Mouse (Mus musculus): ENCODE data around the gene Acaa1a. TPM values are rescaled to one million over a fixed set of nuclear protein-coding genes. Genes with fewer than 3 reads are reported as not detected.

The Acaa1a gene
- polyA plus RNA-seq, 1 experiment from 2014 or later, result 89.4 TPM

DNA sequence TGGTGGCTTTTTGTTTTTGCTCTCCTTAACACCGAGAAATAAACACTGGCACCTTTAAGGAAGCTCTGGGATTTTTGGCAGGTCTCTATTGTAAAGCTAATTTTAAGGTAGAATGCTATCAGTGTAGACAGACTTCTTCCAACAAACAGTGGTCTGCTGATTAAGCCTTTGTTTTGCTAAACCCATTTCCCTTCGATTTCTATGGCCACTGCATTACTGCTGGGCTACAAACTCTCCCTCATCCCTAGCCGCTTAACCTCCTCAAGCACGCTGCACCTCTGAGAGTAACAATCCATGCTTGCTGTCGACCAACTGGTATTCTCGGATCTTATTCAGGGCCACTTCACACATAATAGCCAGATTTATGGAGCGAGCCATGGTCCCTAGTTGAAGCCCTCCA lies 18.5 kb upstream of the Acaa1a start:
- H3K36me3 ChIP-seq (ENCODE audit: control insufficient read depth, insufficient read depth, low read length), result no peaks in the 10 kb centered on the region
- H3K27ac ChIP-seq (ENCODE audit: low read depth), result no peak overlapping the region
- WGBS, result 9% methylated on average over 7 of the region's 7 CpGs

DNA sequence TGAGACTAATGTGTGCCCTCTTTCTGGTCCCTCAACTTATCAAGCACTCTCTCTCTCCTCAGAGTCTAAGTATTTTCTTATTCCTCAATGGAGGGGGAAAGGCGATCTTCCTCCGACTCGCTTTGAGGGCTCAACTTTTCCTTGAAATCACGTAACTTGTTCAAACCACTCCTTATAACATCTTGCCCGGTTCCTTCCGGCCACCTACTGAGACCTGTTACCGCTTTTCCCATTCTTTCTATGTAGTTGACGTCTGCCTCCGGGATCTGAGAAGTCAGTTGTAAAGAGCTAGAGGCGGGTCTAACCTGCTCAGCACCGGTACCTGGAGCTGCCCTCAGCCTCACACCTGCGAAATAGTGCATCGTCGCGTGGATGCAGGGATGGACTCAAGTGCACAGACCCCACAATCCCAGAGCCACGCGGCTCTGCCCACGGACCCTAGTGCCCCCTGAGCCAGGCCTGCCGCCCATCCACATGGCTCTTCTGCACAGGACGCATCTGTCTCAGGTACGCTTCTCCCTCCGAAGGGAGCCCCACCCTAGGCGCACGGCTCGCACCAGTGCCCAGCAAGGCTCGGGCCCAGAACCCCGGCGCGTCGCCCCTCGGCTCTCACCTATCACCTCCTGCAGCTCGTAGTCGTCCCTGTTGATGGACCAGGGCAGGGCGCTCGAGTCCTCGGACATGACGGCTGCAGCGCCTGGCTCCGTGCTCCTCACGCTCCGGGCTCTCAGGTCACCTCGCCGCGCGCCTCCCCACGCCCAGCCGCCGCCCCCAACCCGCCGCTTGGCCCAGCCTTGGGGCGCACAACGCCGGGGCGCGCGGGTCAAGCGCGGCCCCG lies 17.9 kb upstream of the Acaa1a start:
- peak; percentile 32 for ATAC-seq (replicated peaks; ENCODE audit: low FRiP score, low TSS enrichment, low read depth)
- under 1% methylated on average over 53 of the region's 59 CpGs for WGBS
- no peaks in the 10 kb centered on the region for H3K27me3 ChIP-seq (replicated peaks; ENCODE audit: control insufficient read depth, insufficient read depth, low read length)
- peak overlapping the region; percentile 76 for H3K9ac ChIP-seq (ENCODE audit: low read length)
- H3K36me3 ChIP-seq (ENCODE audit: control insufficient read depth, insufficient read depth, low read length), result no peaks in the 10 kb centered on the region
- peak overlapping the region; percentile 86 for H3K4me3 ChIP-seq (ENCODE audit: low read depth, low read length)
- H3K4me2 ChIP-seq (ENCODE audit: low read length), result peak overlapping the region; percentile 95
- H3K9me3 ChIP-seq (ENCODE audit: control insufficient read depth, low read length), result no peaks in the 10 kb centered on the region
- H3K27ac ChIP-seq (ENCODE audit: low read depth), result peak overlapping the region; percentile 92
- DNase-seq (ENCODE audit: low spot score), result no peak
- peaks cover 10% of the 10 kb centered on the region for H3K4me1 ChIP-seq (replicated peaks; ENCODE audit: control insufficient read depth, insufficient read depth, low read length)

More for the DNA sequence above, 18.5 kb upstream of the Acaa1a start:
- DNase-seq (ENCODE audit: low spot score), result no peak
- peak overlapping the region; percentile 95 for H3K4me2 ChIP-seq (ENCODE audit: low read length)
- H3K9ac ChIP-seq (ENCODE audit: low read length), result peak overlapping the region; percentile 76
- peaks cover 10% of the 10 kb centered on the region for H3K4me1 ChIP-seq (replicated peaks; ENCODE audit: control insufficient read depth, insufficient read depth, low read length)
- H3K27me3 ChIP-seq (replicated peaks; ENCODE audit: control insufficient read depth, insufficient read depth, low read length), result no peaks in the 10 kb centered on the region
- peak overlapping the region; percentile 86 for H3K4me3 ChIP-seq (ENCODE audit: low read depth, low read length)
- no peak for ATAC-seq (replicated peaks; ENCODE audit: low FRiP score, low TSS enrichment, low read depth)
- H3K9me3 ChIP-seq (ENCODE audit: control insufficient read depth, low read length), result no peaks in the 10 kb centered on the region

DNA sequence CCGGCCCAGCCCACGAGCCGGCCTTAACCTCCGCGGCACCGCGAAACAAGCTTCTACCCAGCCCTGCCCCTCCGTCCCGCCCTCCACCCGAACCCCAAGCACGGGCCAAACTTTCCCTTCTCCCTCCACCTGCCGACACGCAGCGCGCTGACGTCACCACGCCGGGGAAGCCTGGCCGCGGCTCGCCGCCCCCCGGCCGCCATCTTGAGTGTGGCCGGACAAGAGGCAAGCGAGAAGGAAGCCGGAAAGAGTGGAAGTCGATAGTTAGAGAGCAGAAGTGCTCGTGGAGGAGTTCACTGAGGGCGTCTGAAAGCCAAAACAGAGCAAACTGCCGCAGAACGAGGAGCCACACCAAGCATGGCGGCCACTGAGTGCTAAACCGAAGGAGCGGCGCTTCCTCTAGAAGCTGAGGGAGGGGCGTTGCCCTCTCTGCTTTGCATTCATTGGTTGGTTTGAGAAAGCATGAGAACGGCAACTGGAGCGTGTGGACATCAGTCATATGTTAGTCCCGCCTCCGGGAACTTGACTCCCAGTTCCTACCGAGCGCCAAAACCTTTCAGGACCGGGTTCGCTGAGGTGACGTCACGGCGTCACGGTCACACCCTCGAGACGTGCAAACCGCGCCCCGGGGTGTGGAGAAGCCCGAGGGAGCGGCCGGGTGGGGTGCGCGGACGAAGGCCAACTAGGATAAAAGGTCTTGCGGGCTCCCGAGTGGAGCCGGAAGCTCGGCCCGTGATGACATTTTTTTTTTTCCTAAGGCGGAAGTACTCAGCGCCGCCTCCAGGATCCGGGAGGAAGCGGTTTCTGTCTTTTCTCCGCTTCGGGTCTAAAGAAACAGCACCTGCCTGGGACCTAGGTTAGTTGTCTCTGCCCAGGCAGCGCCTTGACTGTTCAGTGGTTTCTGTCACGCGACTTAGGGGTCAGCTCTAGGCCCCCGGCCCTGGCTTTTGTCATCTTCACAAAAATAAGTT lies 16.9 kb upstream of the Acaa1a start, which contains the start of gene Oxsr1:
Gene Oxsr1, minus strand, starts transcription at position 139 of the 971 bp plus-strand sequence.
- no peaks in the 10 kb centered on the region for H3K9me3 ChIP-seq (ENCODE audit: control insufficient read depth, low read length)
- DNase-seq (ENCODE audit: low spot score), result peak; percentile 99
- H3K4me2 ChIP-seq (ENCODE audit: low read length), result peak within 1 kb of the TSS; percentile 95
- H3K27me3 ChIP-seq (replicated peaks; ENCODE audit: control insufficient read depth, insufficient read depth, low read length), result no peaks in the 10 kb centered on the region
- no peaks in the 10 kb centered on the region for H3K36me3 ChIP-seq (ENCODE audit: control insufficient read depth, insufficient read depth, low read length)
- peak within 1 kb of the TSS; percentile 92 for H3K27ac ChIP-seq (ENCODE audit: low read depth)
- H3K4me3 ChIP-seq (ENCODE audit: low read depth, low read length), result peak within 1 kb of the TSS; percentile 86
- peaks cover 10% of the 10 kb centered on the region for H3K4me1 ChIP-seq (replicated peaks; ENCODE audit: control insufficient read depth, insufficient read depth, low read length)
- peak; percentile 98 for ATAC-seq (replicated peaks; ENCODE audit: low FRiP score, low TSS enrichment, low read depth)
- WGBS, result under 1% methylated on average over 76 of the region's 76 CpGs
- peak within 1 kb of the TSS; percentile 76 for H3K9ac ChIP-seq (ENCODE audit: low read length)

DNA sequence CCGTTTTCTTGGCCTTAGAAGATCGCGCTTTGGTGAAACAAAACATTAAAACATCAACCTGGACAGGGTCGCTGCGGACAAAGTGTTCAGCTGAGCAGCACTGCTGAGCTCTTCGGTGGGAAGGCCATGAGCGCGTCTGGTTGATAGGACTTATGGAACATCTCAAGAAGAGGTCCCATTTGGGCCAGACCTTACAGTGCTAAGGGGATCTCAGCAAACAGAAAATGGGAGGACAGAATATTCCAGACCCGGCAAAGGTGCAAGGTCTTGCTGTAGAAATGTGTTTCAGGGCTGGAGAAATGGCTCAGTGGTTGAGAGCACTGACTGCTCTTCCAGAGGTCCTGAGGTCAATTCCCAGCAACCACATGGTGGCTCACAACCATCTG lies 16.2 kb upstream of the Acaa1a start:
- DNase-seq (ENCODE audit: low spot score) (no peak), ATAC-seq (replicated peaks; ENCODE audit: low FRiP score, low TSS enrichment, low read depth) (peak; percentile 20)
- Histone ChIP-seq H3K4me2 (ENCODE audit: low read length) (peak overlapping the region; percentile 95), H3K9me3 (ENCODE audit: control insufficient read depth, low read length) (no peaks in the 10 kb centered on the region), H3K9ac (ENCODE audit: low read length) (peak overlapping the region; percentile 76), H3K27me3 (replicated peaks; ENCODE audit: control insufficient read depth, insufficient read depth, low read length) (no peaks in the 10 kb centered on the region), H3K27ac (ENCODE audit: low read depth) (peak overlapping the region; percentile 92), H3K36me3 (ENCODE audit: control insufficient read depth, insufficient read depth, low read length) (no peaks in the 10 kb centered on the region), H3K4me3 (ENCODE audit: low read depth, low read length) (peak overlapping the region; percentile 86), H3K4me1 (replicated peaks; ENCODE audit: control insufficient read depth, insufficient read depth, low read length) (peaks cover 10% of the 10 kb centered on the region)
- WGBS, result 6% methylated on average over 9 of the region's 9 CpGs

DNA sequence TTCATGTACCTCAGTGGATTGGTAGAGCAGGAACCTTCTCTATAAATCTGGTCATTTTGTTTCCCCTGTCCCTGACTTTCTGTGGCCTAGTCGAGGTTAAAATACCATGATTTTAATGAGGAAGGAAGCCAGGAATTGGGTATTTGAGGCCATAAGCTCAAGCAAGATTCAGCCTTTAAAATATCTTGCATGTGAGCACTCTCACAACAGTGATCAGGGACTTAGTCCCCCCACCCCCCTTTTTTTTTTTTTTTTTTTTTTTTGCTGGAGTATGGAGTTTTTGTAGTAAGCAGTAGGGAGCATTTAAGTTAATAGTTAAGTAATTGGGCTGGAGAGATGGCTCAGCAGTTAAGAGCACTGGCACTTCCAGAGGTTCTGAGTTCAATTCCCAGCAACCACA lies 15.3 kb upstream of the Acaa1a start:
- Histone ChIP-seq H3K27me3 (replicated peaks; ENCODE audit: control insufficient read depth, insufficient read depth, low read length) (no peaks in the 10 kb centered on the region), H3K4me1 (replicated peaks; ENCODE audit: control insufficient read depth, insufficient read depth, low read length) (peaks cover 10% of the 10 kb centered on the region), H3K9ac (ENCODE audit: low read length) (no peak overlapping the region), H3K4me2 (ENCODE audit: low read length) (no peak overlapping the region), H3K27ac (ENCODE audit: low read depth) (no peak overlapping the region), H3K9me3 (ENCODE audit: control insufficient read depth, low read length) (no peaks in the 10 kb centered on the region), H3K4me3 (ENCODE audit: low read depth, low read length) (no peak overlapping the region), H3K36me3 (ENCODE audit: control insufficient read depth, insufficient read depth, low read length) (no peaks in the 10 kb centered on the region)
- WGBS, result 62% methylated on average over 1 of the region's 1 CpGs
- ATAC-seq (replicated peaks; ENCODE audit: low FRiP score, low TSS enrichment, low read depth), result no peak
- DNase-seq (ENCODE audit: low spot score), result no peak

DNA sequence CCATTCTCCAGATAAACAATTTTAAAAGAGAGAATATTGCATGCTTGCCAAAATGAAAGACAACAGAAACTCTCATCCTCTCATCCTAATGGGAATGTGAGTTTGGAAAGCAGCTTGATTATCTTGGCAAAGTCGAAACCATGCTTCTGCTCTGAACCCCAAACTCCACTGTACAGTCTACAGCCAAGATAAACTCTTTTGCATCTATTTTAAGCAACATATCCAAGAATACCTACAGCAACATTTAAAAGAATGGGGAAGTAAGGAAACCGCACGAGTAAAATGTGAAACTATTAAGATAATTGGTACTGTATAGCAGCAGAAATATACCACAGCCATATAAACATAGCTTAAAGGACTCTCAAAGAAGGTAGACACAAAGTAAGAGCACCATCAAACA lies 11.0 kb upstream of the Acaa1a start:
- ATAC-seq (replicated peaks; ENCODE audit: low FRiP score, low TSS enrichment, low read depth) (no peak), DNase-seq (ENCODE audit: low spot score) (no peak)
- Histone ChIP-seq H3K4me2 (ENCODE audit: low read length) (no peak overlapping the region), H3K36me3 (ENCODE audit: control insufficient read depth, insufficient read depth, low read length) (no peaks in the 10 kb centered on the region), H3K9ac (ENCODE audit: low read length) (no peak overlapping the region), H3K4me3 (ENCODE audit: low read depth, low read length) (no peak overlapping the region), H3K27ac (ENCODE audit: low read depth) (no peak overlapping the region), H3K27me3 (replicated peaks; ENCODE audit: control insufficient read depth, insufficient read depth, low read length) (no peaks in the 10 kb centered on the region), H3K9me3 (ENCODE audit: control insufficient read depth, low read length) (no peaks in the 10 kb centered on the region), H3K4me1 (replicated peaks; ENCODE audit: control insufficient read depth, insufficient read depth, low read length) (0 out of 2 replicates have a peak, but pooled peaks cover under 1% of the 10 kb centered on the region)
- 88% methylated on average over 3 of the region's 3 CpGs for whole genome bisulfite sequencing

DNA sequence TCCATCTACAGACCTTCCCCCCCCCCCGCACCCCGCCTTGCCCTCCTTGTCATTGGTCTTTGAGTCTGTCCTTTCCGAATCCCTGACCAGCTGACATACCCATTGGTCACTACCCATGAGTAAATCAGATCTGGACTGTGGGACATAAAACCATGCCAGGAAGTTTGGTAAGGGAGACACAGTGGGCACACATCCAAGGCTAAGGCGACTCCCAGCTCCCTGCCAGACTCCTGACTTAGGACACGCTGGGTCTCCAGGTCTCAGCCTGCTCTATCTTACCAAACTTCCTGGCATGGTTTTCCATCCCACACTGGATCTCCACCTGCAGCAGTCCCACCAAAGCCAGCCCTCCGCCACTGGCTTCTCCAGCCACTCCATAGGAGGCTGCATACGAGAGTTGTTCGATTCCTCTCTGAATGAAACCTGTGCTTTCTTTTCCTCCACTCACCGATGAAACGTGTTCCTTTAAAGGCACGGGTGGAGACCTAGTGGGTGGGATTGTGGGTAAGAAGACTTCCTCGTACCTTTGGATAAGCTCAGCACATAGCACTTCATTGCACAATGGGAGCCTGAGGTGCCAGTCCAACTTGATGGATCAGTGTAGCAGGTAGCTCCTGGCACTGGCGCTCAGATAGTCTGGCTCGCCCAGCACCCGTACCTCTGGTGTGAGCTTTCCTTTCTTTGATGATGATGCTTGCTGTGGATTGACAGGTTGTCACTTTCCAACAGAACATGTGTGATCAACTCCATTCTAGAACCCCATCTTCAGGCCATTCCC lies 9.1 kb upstream of the Acaa1a start:
- H3K27me3 ChIP-seq (replicated peaks; ENCODE audit: control insufficient read depth, insufficient read depth, low read length), result no peaks in the 10 kb centered on the region
- H3K4me2 ChIP-seq (ENCODE audit: low read length), result no peak overlapping the region
- H3K27ac ChIP-seq (ENCODE audit: low read depth), result no peak overlapping the region
- no peaks in the 10 kb centered on the region for H3K9me3 ChIP-seq (ENCODE audit: control insufficient read depth, low read length)
- DNase-seq (ENCODE audit: low spot score) (no peak), ATAC-seq (replicated peaks; ENCODE audit: low FRiP score, low TSS enrichment, low read depth) (no peak)
- no peak overlapping the region for H3K4me3 ChIP-seq (ENCODE audit: low read depth, low read length)
- H3K4me1 ChIP-seq (replicated peaks; ENCODE audit: control insufficient read depth, insufficient read depth, low read length), result no peaks in the 10 kb centered on the region
- 88% methylated on average over 15 of the region's 15 CpGs for WGBS
- H3K36me3 ChIP-seq (ENCODE audit: control insufficient read depth, insufficient read depth, low read length), result no peaks in the 10 kb centered on the region
- no peak overlapping the region for H3K9ac ChIP-seq (ENCODE audit: low read length)

DNA sequence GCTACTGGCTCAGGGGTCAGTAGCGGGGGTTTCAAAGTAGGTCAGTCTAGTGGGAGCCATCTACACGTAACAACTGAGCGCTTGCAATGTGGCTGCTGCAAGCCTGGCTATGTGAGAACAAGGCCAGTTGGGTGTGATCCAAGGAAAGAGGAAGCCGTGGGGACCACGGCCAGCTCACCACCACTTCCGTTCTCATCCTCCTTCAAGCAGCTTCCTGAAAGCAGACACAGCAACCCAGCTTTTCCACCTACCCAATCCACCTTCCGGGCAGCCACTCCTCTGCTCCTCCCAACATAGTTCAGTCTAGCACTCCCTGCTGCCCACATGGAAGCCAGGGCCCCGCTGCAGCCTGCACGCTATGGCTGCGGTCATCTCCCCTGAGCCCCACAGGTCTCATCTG lies 5.2 kb upstream of the Acaa1a start:
- Histone ChIP-seq H3K27ac (ENCODE audit: low read depth) (no peak overlapping the region), H3K4me3 (ENCODE audit: low read depth, low read length) (no peak overlapping the region), H3K4me1 (replicated peaks; ENCODE audit: control insufficient read depth, insufficient read depth, low read length) (no peaks in the 10 kb centered on the region), H3K4me2 (ENCODE audit: low read length) (no peak overlapping the region), H3K9me3 (ENCODE audit: control insufficient read depth, low read length) (no peaks in the 10 kb centered on the region), H3K36me3 (ENCODE audit: control insufficient read depth, insufficient read depth, low read length) (peaks cover 9% of the 10 kb centered on the region), H3K27me3 (replicated peaks; ENCODE audit: control insufficient read depth, insufficient read depth, low read length) (no peaks in the 10 kb centered on the region), H3K9ac (ENCODE audit: low read length) (0 out of 2 replicates have a peak overlapping the region, but pooled peaks have one; percentile 13)
- DNase-seq (ENCODE audit: low spot score), result no peak
- ATAC-seq (replicated peaks; ENCODE audit: low FRiP score, low TSS enrichment, low read depth), result no peak
- 53% methylated on average over 10 of the region's 10 CpGs for WGBS

All from intestine, embryonic 14.5 days (tissue).